Mouse (Mus musculus): ENCODE data around the gene Maff.
A peak's percentile ranks its signal among the peaks of the same experiment; 100 is the strongest.

Maff gene

DNA sequence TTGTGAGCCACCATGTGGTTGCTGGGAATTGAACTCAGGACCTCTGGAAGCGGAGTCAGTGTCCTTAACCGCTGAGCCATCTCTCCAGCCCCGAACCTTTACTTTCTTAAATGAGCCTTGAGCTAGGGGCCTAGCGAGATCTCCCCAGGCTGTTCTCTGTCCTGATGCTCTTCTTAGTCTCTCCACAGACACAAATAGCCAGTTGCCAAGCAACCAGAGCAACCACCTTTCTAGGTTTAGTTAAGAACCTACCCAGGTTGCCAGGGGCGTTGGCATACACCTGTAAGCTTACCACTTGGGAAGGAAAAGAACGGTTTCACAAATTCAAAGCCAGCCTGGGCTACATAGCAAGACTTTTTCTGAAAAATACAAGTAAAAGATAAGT lies 16.4 kb upstream of the Maff start:
- no peak for DNase-seq (ENCODE audit: low read depth)

DNA sequence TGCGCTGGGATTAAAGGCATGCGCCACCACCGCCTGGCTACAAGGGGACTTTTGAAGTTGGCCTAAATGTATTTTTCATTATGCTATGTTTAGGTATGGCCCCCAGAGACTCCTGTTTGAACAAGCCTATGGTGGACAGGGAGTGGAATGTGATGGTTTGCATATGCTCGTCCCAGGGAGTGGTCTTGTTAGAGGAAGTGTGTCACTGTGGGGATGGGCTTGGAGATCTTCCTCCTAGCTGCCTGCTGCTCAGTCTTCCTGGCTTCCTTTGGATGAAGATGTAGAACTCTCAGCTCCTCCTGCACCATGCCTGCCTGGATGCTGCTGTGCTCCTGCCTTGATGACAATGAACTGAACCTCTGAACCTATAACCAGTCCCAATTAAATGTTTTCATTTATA lies 15.9 kb upstream of the Maff start:
- no peak for DNase-seq (ENCODE audit: low read depth)

DNA sequence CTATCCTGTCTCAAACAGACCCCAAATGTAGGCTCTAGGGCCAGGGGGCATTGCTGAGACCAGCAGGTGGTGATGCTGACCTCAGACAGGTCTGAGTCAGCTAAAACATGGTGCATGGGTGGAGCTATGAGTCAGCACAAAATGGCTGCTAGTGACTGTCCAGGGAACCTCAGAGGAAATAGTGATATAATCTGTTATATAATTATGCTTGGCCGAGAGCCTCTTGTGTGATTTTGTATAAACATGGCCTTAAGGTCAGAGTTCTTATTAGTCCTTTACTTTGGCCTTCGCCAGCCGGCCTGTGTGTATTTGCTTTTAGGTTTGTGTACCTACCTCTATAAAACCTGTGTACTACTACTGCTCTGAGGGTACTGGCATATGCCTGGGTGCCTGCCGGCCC lies 13.0 kb upstream of the Maff start:
- DNase-seq (ENCODE audit: low read depth): no peak

DNA sequence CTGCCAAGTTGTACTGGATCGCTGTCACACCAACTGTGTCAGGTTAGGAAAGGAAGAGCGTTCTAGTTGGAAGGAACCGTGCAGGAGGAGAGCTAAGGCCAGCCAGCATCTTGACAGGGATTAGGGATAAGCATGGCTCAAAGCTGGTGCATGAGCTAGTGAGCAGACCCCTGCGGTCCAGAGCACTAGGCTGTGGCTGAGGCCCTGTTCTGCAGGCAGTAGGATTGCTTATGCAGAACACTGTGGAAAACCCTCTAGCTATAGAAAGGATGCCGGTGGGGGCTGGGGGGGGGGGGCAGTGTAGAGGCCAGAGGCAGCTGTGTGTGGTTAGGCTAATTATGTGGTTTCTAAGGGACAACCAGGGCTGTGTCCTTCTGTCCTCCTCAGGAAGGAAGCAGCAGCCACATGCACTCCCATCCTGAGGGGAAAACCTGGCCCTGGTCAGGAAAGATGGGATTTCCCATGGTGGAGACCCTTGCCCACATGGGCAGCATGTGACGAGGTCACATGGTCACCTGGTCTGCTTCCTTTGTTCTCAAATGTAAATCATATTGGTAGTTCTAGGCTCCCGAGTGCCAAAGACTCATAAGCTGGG lies 11.3 kb upstream of the Maff start:
- no peak for DNase-seq (ENCODE audit: low read depth)

DNA sequence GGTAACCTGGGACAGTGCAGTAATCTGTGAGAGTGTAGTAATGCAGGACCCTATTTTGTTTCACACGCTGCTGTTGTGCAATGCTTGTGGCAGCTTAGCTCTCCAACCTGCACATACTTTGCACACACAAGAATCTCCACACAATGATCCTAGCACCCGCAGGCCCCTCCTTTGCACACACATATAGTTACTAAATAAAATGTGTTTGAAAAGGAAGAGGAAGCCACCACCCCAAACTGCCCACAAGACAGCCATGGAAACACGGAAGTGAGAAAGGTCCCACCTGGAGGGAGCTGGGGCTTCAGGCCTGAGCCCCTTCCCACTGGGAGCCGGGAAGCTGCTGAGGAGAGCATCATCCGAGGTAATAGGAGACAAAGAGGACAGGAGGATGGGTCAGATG lies 7.4 kb upstream of the Maff start:
- DNase-seq (ENCODE audit: low read depth): no peak

DNA sequence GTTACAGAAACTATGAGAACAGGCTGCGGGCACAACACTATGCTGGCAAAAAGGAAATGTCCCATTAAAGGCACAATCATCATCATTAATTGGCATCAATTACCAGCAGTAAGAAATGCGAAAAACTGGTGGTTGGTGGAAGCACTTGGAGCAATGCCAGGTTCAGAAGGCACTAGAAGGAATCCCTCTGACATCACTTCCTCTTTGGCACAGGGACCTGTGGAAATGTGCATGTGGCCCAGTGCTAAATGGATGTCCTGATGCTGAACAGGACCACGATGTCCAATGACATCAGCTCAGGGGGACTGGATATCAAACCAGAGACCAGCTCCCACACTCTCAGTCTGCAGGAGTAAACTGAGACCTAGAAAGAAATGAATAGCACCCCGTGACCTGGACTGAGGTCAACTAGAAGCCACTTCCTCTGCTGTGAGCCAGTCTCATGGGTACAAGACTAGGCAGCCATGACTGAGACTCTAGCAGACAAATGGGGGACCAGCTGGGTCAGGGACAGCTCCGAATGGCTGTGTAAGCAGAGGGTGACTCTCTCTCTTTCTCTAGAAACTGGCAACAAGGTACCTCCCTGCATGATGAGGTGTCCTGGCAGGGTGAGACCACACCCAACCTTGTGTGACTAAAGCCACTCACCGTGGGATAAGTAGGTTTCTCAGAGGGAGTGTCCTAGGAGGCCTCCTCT lies 3.6 kb upstream of the Maff start:
- no peak for DNase-seq (ENCODE audit: low read depth)

DNA sequence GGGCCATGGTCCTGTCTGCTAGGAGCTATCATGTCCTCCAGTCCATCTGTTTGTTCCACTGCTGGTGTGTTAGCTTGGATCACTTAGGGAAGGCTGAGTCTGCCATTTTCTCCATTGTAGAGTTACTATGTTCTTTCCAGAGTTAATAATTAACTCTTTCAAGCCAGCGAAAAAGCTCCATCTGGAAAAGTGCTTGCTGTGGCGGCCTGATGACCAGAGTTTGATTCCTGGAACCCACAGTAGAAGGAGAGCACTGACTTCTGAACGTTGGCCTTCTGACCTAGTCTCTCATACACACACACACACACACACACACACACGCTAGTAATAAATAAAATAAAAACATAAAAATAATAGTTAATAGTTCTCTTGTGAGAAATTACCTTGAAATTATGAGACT lies 1.8 kb upstream of the Maff start:
- no peak for DNase-seq (ENCODE audit: low read depth)

DNA sequence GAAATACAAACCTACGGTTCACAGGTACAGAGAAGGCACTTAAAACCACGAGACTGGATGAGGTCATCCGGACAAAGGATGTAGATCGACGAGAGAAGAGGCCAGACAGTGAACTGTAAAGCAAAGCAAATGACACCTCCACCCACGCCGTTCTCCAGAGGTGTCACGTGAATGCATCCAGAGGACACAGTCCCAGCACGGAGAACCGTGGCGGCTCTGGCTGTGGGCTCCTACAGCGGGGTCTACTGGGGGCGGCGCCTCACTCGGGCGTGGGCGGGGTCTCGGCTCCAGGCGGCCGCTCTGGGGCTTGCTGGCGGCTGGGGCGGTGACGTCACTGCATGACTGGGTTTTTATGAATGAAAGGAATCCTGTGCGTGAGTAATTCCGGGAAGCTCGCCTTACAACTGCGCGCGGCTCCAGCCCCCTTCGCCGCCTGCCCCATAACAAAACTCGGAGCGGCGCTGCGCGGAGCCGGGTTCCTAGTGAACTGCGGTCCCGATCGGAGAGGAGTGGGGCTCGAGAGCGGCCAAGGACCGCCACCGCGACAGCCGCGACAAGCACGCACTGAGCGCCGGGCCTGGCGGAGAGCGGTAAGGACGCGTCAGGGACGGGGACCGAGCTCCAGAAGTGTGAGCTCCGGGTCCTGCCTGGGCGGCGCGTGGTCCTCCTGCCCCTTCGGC lies 884 bp downstream of the Maff start:
- DNase-seq (ENCODE audit: low read depth): peak; percentile 81

DNA sequence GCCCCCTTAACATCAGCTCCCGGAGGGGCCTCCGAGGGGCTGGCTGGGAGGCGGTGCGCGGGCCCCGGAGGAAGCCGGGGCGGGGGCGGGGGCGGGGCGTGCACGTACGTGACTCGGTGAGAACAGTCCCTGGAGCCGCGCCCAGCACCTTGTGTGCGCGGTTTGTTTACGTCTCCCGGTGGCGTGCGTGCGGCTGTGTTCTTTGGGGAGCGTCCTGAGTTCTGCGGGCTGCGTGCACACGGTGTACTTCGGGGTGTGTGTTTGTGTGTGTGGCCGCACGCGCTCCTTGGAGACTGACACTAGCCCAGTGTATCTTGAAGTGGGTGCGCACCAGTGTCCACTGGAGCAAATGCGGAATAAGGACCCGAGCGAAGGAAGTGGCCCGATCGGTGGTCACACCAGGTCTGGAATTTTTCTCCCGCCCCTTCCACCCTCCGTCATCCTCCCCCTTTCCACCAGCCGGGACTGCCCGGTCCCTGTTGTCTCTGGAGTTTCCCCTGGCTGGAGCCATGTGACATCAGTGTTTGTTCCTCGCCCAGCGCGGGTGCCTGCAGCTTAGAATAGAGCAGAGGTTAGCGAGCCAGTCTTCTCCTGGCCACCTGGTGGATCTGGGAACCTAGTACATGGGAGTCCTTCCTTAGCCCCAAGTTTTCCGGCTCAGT lies 1.6 kb downstream of the Maff start:
- peak; percentile 75 for DNase-seq (ENCODE audit: low read depth)

DNA sequence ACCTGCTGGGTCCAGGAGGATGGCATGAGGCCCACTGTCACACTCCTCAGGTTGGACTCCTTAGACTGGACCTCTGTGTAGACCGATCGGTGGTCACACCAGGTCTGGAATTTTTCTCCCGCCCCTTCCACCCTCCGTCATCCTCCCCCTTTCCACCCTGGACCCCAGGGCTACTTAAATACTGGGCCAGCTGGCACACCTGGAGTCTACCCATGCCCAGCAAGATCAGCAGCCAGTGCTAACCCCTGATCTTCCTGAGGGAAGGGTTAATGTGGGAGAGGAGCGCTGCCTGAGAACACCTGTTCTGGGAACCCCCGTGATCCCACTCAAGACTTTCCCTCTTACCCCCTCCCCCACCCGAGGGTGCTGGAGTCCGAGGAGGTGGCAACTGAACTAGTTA lies 2.2 kb downstream of the Maff start:
- no peak for DNase-seq (ENCODE audit: low read depth)

DNA sequence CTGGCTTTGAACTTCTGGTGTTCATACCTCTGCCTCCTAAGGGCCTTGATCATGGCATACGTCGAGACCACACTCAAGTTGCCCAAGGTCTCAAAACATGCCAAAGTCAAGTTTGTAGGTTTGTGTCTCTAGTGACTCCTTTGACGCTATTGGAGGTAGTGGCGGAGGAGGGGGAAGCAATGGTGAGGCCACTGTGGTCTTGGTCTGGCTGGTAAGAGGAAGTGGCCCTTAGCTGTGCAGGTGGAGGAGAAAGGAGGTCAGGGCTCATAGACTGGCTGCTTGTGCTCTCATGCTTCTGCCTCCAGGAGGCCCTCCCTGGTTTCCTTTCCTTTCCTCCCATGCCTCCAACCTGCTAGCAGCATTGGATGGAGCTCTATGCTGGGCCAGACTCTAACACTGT lies 4.4 kb downstream of the Maff start:
- no peak for DNase-seq (ENCODE audit: low read depth)

DNA sequence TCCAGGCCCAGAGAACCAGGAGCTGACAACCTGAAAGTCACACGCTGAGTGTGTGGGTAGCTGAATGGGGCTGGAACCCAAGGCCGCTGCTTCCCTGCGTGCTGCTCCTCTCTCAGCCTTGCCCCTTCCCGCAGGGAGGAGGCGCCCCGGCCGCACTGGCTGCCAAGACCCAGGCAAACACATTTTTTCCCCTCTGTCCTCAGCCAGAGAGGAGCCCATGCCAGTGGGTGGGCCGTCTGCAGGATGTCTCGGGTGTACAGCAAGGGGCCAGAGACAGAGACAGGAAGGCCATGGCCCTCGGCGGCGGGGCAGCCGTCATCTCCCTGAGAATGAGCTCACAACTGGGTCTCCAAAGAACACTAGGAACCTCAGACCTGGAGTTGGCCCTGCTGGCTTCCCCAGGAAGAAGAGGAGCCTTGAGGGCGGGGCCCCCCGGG lies 4.9 kb downstream of the Maff start:
- DNase-seq (ENCODE audit: low read depth): no peak

DNA sequence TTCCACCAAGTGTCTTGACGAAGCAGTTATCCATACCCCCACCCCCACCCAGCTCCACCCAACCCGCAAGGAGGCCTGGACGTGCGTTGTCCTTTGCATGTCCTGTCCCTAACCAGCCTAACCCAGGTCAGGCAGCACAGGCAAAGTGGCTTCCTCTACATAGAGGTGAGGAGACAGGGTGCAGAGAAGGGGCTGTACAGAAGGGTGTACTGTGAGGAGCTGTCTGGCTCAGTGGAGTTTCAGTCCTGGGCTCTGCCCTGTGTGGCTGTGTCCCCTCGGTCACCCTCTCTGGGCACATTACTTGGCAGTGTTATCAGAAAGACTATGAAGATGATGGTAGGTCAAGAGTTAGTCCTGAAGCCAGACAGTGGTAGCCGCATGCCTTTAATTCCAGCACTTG lies 6.1 kb downstream of the Maff start:
- DNase-seq (ENCODE audit: low read depth): no peak

DNA sequence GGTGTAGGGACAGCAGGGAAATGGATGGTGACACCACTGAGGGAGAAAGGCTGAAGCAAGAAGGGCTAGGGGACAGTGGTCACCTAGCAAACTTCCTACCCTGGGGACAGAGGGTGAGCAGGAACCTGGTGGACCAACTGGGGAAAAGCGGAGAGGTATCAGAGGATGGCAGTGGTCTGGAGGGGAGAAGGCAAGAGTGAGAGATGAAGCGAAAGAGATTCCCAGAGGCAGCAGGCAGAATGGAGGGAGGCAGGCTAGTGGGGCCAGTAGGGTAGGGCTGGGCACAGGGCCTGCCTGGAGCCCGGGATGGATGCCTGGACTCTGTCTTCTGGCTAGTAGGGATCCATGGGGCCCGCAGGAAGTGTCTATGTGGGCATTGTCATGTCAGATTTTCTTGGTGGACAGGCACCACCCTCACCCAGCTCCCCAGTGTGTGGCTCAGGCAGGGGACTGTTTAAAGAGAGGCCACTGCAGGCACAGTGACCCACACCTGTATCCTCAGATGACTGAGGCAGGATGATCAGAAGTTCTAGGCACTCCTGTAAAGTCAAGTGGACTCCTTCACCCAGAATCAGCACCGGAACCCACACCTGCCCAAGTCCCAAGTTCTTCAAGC lies 7.4 kb downstream of the Maff start:
- DNase-seq (ENCODE audit: low read depth): no peak

DNA sequence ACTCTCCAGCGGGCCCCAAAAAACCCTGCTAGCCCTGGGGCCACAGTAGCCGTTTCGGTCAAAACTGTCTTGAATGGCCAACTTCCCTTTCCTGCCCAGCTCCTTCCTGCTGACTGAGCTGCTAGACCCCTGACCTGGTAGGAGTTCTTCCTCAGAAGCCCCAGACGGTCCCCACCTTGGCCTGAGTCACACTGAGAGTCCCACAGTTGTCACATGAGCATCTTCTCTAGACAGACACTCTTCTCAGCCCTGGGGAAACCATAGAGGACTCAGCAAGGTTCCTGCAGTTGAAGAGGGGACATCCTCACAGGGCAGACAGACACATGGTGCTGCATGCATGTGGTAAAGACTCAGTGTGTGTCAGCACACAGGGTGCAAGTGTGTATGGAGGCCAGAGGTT lies 8.2 kb downstream of the Maff start:
- no peak for DNase-seq (ENCODE audit: low read depth)

DNA sequence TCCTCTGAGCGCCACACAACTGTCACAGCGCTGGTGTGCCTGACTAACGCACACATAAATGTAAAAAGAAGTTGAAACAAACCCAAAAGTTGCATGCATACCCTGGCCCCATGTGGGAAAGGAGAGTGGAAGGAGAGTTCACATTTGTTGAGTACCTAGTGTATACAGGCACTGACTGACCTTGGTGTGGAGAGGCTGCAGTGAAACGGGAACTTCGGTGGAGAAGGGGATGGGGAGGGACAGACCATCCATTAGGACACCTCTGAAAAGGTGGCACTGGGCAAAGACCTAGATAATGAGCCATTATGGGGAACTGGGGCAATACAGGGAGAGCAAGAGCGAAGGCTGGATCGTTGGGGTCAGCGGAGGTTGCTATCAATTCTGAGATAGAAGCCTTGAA lies 10.1 kb downstream of the Maff start:
- no peak for DNase-seq (ENCODE audit: low read depth)

DNA sequence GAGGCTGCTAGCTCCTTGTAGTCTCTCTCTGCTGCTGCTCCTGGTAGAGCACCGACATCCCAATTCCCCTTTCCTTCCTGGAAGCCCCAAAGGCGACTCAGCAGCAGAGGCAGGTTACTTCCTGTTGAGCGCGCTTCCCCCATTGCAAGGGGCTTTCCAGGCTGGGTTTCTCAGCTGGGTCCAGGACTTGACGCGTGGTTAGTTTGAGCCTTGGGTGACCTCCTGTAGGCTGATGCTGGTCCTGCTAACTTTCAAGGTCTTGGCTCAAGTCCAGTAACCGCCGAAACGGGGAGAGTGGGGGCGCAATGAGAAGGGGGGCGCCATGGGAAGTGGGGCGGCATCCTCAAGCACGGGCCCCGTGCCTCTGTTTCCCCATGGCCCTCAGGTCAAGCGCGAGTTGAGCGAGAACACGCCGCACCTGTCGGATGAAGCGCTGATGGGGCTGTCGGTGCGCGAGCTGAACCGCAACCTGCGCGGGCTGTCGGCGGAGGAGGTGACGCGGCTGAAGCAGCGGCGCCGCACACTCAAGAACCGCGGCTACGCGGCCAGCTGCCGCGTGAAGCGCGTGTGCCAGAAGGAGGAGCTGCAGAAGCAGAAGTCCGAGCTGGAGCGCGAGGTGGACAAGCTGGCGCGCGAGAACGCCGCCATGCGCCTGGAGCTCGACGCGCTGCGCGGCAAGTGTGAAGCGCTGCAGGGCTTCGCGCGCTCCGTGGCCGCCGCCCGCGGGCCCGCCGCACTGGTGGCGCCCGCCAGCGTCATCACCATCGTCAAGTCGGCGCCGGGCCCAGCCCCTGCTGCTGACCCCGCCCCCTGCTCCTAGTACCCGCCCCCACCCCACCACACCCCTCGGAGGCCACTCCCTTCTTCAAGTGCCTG lies 10.9 kb downstream of the Maff start:
- no peak for DNase-seq (ENCODE audit: low read depth)

DNA sequence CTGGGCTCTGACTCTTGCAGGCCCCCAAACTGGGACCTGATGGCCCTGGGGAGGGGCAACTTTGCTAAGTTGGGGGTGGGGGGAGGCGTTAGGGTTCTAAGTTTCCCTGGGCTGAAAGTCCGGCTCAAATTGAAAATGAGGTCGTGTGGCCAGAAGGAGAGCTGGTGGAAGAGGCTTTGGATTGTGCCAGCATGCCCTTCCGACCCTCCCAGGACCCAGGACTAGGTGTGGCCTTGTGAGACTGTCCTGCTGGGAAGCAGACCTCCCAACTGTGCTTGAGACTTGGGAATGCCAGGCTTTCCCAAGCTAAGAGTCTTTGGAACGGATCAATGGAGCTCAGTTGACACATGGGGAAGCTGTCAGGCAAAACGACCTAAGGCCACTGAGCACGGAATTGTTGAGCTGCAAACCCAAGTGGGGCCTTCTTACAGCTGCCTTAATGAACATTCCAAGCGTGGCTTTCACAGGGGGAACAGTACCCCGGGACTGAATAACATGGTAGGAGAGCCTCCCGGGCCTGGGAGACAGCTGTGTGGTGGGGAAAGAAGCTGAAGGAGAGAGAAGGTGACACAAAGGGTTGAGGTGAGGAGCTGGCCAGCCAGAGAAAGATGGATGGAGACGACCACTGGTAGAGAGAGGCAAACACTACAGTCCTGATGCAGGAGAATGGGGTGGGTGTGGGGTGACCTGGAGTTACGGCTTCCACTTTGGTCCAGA lies 11.7 kb downstream of the Maff start:
- DNase-seq (ENCODE audit: low read depth): no peak

DNA sequence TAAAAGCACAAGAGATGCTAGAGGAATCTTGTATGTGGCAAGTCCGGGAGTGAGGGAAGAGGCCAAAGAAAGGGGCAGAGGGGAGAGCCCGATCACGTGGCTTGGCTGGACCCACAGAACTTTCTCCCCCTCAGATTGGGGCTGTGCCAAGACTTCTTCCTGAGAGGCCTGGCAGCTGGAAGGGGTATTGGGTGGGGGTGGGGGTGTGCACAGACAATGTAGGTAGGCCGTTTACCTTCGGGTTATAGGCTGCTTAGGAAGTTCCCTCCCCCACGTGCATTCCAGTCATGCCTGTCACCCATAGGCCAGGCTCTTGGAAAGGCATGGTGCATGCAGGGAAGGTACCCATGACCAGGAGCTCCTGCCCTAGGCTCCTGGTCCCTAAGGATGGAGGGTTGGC lies 13.5 kb downstream of the Maff start:
- no peak for DNase-seq (ENCODE audit: low read depth)

DNA sequence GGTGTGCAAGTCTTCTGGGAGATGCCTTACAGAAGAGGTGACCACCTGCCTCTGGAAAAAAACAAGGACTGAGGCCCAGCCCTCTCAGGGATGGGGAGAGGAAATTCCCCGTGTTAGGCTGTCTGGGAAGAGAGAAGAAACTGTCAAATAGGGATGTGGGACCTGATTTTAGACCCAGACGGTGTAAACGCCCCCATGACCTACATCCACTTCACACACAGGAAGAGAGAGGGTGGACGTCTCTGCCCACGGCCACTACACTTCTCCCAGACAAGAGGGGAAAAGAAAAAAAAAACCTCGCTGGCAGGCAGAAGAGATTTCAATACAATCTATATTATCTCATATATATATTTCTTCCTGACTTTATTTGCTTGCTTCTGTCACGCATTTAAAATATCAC lies 13.9 kb downstream of the Maff start:
- no peak for DNase-seq (ENCODE audit: low read depth)

DNA sequence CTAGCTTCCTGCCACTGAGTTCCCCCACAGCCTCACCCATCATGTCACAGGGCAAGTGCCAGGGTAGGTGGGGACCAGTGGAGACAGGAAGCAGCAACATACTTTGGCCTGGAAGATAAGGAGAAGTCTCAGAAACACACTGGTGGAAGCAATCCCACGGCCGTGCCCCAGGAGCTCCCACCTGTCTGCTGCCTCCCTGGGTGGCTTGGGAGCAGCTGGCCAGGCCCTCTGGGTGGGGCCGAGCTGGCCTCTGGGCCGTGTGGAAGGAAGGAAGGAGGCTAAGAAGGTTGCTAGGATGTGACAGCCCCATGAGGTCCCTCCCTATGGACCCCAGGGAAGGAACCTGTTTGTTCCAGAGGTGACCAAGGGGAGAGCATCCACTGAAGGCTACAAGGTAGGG lies 14.6 kb downstream of the Maff start:
- DNase-seq (ENCODE audit: low read depth): no peak
